Mouse (Mus musculus) erythroblast, embryonic 14.5 days (primary cell): ENCODE measurements around the gene Rsph6a. TPM values are rescaled to one million over a fixed set of nuclear protein-coding genes. Genes with fewer than 3 reads are reported as not detected.

Source experiments
- H3K27me3 ChIP-seq: 2 replicates; pipeline ENCODE4 v1.6.1; 2012; ENCODE audit warnings: inconsistent platforms; ENCODE audit not compliant: control insufficient read depth
- H3K36me3 ChIP-seq: 2 replicates; pipeline ENCODE4 v1.6.1; 2012; ENCODE audit warnings: mild to moderate bottlenecking, inconsistent platforms; ENCODE audit not compliant: control insufficient read depth
- H3K4me1 ChIP-seq: 2 replicates; pipeline ENCODE4 v1.6.1; 2012; ENCODE audit warnings: inconsistent platforms; ENCODE audit not compliant: control insufficient read depth
- H3K4me3 ChIP-seq: replicated peaks from 2 replicates; pipeline ENCODE3; 2012; ENCODE audit warnings: moderate library complexity, mild to moderate bottlenecking, inconsistent platforms
- H3K9me3 ChIP-seq: 2 replicates; pipeline ENCODE4 v1.6.1; 2012; ENCODE audit warnings: low read length, inconsistent platforms, mixed read lengths; ENCODE audit not compliant: control insufficient read depth
- GATA1 ChIP-seq: IDR thresholded peaks from 2 replicates; pipeline ENCODE4 v1.6.1; 2012; ENCODE audit warnings: low read length, inconsistent platforms, mixed read lengths
- TAL1 ChIP-seq: IDR thresholded peaks from 3 replicates; pipeline ENCODE4 v1.6.1; 2012; ENCODE audit warnings: low read length, inconsistent platforms, mixed read lengths
- polyA plus RNA-seq: library from polyadenylated mRNA; stranded (reverse); fragments of >175 nt; gene quantifications from 2 replicates; pipeline ENCODE4 v1.2.3, GENCODE M21; 2012

The Rsph6a gene
- polyA plus RNA-seq, 1 experiment = not detected

DNA sequence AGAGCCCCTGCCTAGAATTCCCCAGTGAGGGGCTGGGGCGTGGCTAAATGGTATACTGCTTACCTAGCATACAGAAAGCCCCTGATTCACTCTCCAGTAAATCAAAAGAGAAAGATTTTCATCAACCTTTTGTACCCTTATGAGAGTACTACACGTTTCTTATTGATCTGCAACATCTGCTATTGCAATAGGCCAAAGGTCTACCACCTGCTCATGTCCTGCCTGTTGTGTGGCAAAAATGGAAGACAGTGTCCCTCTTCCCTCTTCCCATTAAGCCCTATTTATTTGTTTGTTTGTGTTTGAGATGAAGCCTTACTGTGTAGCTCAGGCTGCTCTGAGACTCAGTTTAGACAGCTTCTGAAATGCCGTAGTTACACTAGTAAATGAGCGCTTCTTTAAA is 38.4 kb upstream of the Rsph6a start:
- TF ChIP-seq GATA1 = no peak
- no peak for TF ChIP-seq TAL1
- Histone ChIP-seq H3K27me3 (peaks cover 42% of the 10 kb centered on the region), H3K4me3 (no peak overlapping the region), H3K4me1 (peaks cover 8% of the 10 kb centered on the region), H3K9me3 (no peaks in the 10 kb centered on the region), H3K36me3 (peaks cover 5% of the 10 kb centered on the region; the same call in 1 of the 2 replicates)

DNA sequence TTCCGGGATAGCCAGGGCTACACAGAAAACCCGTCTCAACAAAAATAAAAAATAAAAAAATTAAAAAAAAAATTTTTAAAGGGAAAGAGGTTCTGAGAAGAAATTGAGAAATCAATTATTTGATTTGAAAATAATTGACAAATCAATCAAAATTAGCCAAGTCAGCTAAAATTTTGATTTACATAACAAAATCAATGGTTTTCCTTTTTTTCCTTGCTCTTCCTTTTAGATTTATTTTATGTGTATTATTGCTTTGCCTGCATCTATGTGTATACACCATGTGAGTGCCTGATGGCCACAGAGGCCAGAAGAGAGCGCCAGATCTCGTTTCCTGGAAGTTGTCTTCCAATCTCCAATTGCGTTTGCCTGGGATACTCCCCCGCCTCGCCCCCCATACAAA is 36.6 kb upstream of the Rsph6a start:
- Histone ChIP-seq H3K4me3 (no peak overlapping the region), H3K9me3 (no peaks in the 10 kb centered on the region), H3K27me3 (peaks cover 48% of the 10 kb centered on the region), H3K36me3 (peaks cover 5% of the 10 kb centered on the region; the same call in 1 of the 2 replicates), H3K4me1 (peaks cover 3% of the 10 kb centered on the region; the same call in 1 of the 2 replicates)
- TF ChIP-seq TAL1 (no peak), GATA1 (no peak)

DNA sequence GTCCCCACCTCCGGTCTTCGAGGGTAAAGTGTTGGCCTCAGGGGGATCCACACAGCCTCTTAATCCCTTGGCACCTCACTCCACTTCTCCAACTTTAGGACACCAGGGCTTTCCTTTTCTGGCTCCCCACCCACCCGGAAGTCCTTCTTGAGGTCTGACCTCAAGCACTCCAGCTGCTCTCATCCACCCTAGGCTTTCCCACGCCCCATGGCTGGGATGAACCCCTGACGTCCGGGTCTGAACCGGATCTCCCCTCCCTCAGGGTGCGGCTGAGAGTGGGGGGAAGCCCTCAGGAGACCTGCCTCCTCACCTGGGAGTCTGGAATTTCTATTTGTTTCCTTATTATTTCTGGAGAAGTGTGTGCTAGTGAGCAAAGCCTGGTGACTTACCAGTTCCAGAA is 33.4 kb upstream of the Rsph6a start:
- H3K9me3 ChIP-seq = no peaks in the 10 kb centered on the region; the same call in 1 of the 2 replicates
- peak overlapping the region; percentile 31 for H3K4me3 ChIP-seq
- no peaks in the 10 kb centered on the region; the same call in 1 of the 2 replicates for H3K36me3 ChIP-seq
- peaks cover 48% of the 10 kb centered on the region for H3K27me3 ChIP-seq
- TF ChIP-seq TAL1 = no peak
- TF ChIP-seq GATA1 = no peak
- peaks cover 26% of the 10 kb centered on the region for H3K4me1 ChIP-seq

DNA sequence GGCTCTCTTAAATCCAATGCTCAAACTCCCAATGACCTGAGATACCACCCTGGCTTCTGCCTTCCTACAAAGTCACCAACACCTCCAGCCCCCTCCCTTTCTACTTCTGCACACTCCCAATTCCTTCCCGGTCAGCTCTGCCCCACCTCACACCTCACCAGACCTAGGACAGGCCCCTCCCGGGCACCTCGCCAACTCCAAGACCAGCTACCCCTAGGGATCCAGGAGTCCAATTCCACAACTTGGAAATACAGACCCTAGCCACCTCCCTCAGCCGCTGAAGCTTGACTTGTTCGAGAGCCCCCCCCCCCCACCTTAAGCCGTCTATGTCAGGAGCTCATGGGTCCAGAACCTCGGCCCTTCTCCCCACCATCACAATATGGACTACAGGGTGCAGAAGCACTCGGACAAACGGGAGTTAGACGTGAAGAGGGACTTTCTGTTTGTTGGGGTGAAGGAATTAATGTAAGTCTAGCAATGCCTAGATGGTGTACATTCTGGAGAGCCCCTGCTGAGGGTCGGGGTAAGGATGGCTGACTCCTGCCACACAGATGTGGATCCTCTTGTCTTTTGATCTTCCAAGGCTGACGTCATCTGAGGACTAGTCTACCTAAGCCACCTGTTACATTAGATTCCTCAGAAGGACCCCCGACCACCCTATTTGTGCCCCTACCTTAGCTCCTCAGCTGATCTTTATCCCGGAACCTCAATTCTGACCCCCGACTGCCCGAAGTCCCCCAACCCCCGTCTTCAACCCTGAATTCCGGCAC is 32.1 kb upstream of the Rsph6a start:
- H3K4me1 ChIP-seq = peaks cover 36% of the 10 kb centered on the region
- H3K4me3 ChIP-seq = peak overlapping the region; percentile 95
- no peak for TF ChIP-seq TAL1
- TF ChIP-seq GATA1 = no peak
- no peaks in the 10 kb centered on the region; the same call in 1 of the 2 replicates for H3K9me3 ChIP-seq
- peaks cover 48% of the 10 kb centered on the region for H3K27me3 ChIP-seq
- H3K36me3 ChIP-seq = peaks cover 2% of the 10 kb centered on the region

DNA sequence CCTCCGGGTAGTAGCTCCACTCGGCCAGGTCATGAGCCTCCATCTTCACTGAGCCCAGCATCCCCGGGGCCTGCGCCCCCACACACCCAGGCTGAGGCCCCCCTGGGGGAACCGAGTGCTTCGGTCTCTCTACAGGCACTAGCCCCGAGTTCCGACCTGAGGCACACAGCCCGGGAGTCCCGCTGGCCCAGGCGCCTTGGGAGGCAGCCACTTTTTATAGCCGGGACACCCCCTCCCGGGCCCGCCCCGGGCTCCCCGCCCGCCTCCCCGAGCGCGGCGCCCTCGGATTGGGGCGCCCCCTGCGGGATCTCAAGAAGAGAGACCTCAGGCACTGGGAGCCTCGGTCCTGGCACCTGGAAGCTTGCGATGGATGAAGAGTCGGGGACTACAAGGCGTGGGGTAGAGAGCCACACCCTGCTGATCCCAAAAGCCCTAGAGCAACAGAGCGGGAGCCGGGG is 31.1 kb upstream of the Rsph6a start, which contains the start of gene Foxa3:
Gene Foxa3 (minus strand): TSS at position 182 of the 458 bp plus-strand sequence.
- TF ChIP-seq GATA1 (no peak), TAL1 (no peak)
- Histone ChIP-seq H3K4me1 (peaks cover 41% of the 10 kb centered on the region), H3K27me3 (peaks cover 48% of the 10 kb centered on the region), H3K4me3 (peak within 1 kb of the TSS; percentile 95), H3K36me3 (peaks cover 6% of the 10 kb centered on the region), H3K9me3 (no peaks in the 10 kb centered on the region; the same call in 1 of the 2 replicates)

DNA sequence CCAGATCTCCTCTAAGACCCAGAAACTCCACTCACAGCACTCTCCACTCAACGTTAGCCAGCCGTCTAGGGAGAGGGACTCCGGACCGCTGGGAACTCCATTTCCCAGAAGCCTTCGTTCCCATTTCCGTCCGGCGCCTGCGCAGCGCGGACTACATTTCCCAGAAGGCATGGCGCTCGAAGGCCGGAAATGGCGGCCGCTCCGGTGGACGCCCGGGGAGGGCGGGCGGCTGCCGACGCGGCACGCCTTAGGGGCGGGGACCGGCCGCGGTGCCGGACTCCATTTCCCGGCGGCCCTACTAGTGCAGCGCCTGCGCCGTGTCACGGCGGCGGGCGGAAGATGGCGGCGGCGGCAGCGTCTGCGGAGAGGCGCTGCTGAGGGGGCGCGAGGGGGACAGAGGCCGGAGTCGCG is 30.4 kb upstream of the Rsph6a start, which contains the start of gene Sympk:
Gene Sympk (plus strand): TSS at position 282 of the 411 bp plus-strand sequence.
- no peaks in the 10 kb centered on the region; the same call in 1 of the 2 replicates for H3K9me3 ChIP-seq
- TF ChIP-seq GATA1 (no peak), TAL1 (no peak)

DNA sequence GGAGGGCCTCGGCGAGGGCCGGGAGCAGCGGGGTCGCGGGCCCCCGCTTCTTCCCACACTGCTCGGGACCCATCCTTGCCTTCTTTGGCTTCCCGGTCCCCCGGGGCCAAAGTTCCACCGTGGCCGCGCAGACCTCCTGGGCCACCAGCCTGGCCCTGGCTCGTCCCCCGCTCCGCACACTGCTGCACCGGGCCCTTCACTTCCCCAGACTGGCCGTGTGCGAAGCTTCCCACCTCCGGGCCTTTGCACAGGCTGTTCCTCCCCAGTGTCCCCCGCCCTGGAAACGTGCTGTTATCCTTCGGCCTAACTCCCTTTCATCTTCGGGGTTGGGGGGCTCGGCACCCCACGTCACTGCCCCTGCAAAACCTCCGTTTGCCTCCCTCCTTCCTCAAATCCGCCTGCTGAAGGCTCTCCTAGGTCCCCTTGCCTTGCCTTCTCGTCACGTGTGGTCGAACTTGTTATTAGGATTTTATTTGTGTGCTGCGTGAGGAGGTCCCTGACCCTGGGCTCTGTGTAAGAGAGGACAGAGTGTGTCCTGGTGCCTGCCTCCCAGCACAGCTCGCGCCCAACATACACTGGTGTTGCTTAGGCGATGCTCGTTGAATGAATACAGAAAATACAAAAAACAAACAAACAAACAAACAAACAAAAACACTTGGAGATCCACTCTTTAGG is 29.8 kb upstream of the Rsph6a start:
- TF ChIP-seq GATA1 = no peak
- no peak for TF ChIP-seq TAL1
- peaks cover 45% of the 10 kb centered on the region for H3K4me1 ChIP-seq

More for the DNA sequence above, 30.4 kb upstream of the Rsph6a start, which contains the start of gene Sympk:
- peak within 1 kb of the TSS; percentile 95 for H3K4me3 ChIP-seq
- H3K27me3 ChIP-seq = peaks cover 46% of the 10 kb centered on the region
- H3K36me3 ChIP-seq = peaks cover 13% of the 10 kb centered on the region
- peaks cover 44% of the 10 kb centered on the region for H3K4me1 ChIP-seq

DNA sequence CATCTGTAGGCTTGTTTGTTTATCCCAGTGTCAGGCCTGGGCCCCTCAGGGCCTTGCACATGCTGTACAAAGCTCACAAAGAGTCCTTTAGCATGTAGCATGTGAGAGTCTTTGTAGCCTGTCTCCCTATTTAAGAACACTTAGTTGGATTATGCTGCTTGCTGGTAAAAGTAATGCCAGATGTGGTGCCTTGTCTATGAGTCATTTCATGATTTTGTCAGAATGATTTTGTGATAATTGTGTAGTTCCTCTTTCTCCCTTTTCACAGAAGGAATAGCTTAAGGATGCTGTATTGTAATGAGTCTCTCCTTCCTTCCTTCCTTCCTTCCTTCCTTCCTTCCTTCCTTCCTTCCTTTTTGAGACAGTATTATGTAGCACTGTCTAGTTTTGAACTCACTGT is 26.4 kb upstream of the Rsph6a start:
- TF ChIP-seq GATA1 (no peak), TAL1 (no peak)
- no peaks in the 10 kb centered on the region; the same call in 1 of the 2 replicates for H3K9me3 ChIP-seq
- peaks cover 44% of the 10 kb centered on the region for H3K4me1 ChIP-seq
- H3K36me3 ChIP-seq = peaks cover 52% of the 10 kb centered on the region
- H3K27me3 ChIP-seq = peaks cover 9% of the 10 kb centered on the region
- H3K4me3 ChIP-seq = no peak overlapping the region

More for the DNA sequence above, 29.8 kb upstream of the Rsph6a start:
- Histone ChIP-seq H3K9me3 (no peaks in the 10 kb centered on the region; the same call in 1 of the 2 replicates), H3K27me3 (peaks cover 42% of the 10 kb centered on the region), H3K36me3 (peaks cover 19% of the 10 kb centered on the region), H3K4me3 (peak overlapping the region; percentile 95)
